Mouse (Mus musculus): ENCODE measurements around the gene a. TPM values are rescaled to one million over a fixed set of nuclear protein-coding genes. Genes with fewer than 3 reads are reported as not detected.

The a gene
- polyA plus RNA-seq, 1 experiment from 2014 or later: not detected

DNA sequence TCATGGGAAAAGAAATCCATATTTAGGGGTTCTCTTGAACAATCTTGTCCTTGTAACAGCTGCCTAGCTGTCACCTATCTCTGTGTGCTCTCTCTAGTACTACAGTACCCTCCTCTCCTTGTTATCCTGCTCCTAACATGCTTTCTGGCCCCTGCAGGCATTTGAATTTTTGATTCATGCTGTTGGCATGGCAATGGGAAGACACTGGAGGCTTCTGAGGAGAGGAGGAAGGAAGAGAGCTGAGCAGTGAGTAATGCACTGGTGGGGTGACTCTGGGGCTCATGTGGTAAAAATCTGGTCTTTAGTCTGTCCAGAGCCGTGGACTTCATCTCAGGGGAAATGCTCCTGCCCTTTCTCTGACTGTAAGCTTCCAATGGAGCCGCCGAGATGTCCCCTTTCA lies 5.9 kb upstream of the a start:
- 49% methylated on average over 3 of the region's 3 CpGs for WGBS
- Histone ChIP-seq H3K27ac (replicated peaks in 1 of 2; ENCODE audit: control insufficient read depth in 1 of 2, insufficient read depth in 1 of 2, low read depth in 2 of 2, low read length in 2 of 2) (no peak overlapping the region), H3K4me1 (ENCODE audit: control insufficient read depth in 2 of 2, insufficient read depth in 2 of 2, low read length in 2 of 2) (peaks cover 0 to 3% of the 10 kb centered on the region in 2 experiments; a peak in 1 of 4 replicates), H3K36me3 (ENCODE audit: control insufficient read depth, insufficient read depth, low read length) (no peaks in the 10 kb centered on the region), H3K9ac (ENCODE audit: low read length) (0 out of 2 replicates have a peak overlapping the region, but pooled peaks have one; percentile 8), H3K27me3 (ENCODE audit: control insufficient read depth, insufficient read depth, low read length) (no peaks in the 10 kb centered on the region), H3K4me3 (ENCODE audit: control insufficient read depth in 1 of 2, insufficient read depth in 1 of 2, low read depth in 1 of 2, low read length in 2 of 2) (no peak overlapping the region), H3K9me3 (ENCODE audit: control insufficient read depth, low read length) (no peaks in the 10 kb centered on the region), H3K4me2 (ENCODE audit: low read length) (no peak overlapping the region)
- no peak for ATAC-seq (ENCODE audit: insufficient number of reproducible peaks, insufficient read depth, low FRiP score, low read depth)

DNA sequence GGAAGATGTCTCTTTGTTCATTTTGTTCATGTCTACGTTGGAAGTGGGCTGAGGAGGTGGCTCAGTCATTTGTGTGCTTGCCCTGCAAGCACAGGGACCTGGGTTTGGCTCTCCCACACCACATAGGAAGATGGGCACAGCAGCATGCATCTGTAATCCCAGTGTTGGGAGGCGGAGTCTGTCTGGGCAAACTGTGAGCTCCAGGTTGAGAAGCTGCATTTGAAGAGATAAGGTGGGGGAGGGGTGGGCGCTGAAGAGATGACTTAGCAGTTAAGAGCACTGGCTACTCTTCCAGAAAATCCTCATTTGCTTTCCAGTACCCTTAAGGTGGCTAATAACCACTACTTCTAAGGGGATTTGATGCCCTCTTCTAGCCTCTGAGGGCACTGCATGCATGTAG lies 5.0 kb upstream of the a start:
- Histone ChIP-seq H3K27me3 (ENCODE audit: control insufficient read depth, insufficient read depth, low read length) (no peaks in the 10 kb centered on the region), H3K36me3 (ENCODE audit: control insufficient read depth, insufficient read depth, low read length) (no peaks in the 10 kb centered on the region), H3K9ac (ENCODE audit: low read length) (no peak overlapping the region), H3K4me3 (ENCODE audit: control insufficient read depth in 1 of 2, insufficient read depth in 1 of 2, low read depth in 1 of 2, low read length in 2 of 2) (no peak overlapping the region), H3K4me2 (ENCODE audit: low read length) (no peak overlapping the region), H3K27ac (replicated peaks in 1 of 2; ENCODE audit: control insufficient read depth in 1 of 2, insufficient read depth in 1 of 2, low read depth in 2 of 2, low read length in 2 of 2) (no peak overlapping the region), H3K4me1 (ENCODE audit: control insufficient read depth in 2 of 2, insufficient read depth in 2 of 2, low read length in 2 of 2) (peaks cover 0 to 3% of the 10 kb centered on the region in 2 experiments; a peak in 1 of 4 replicates), H3K9me3 (ENCODE audit: control insufficient read depth, low read length) (no peaks in the 10 kb centered on the region)
- 46% methylated on average over 3 of the region's 3 CpGs for WGBS
- ATAC-seq (ENCODE audit: insufficient number of reproducible peaks, insufficient read depth, low FRiP score, low read depth): no peak

DNA sequence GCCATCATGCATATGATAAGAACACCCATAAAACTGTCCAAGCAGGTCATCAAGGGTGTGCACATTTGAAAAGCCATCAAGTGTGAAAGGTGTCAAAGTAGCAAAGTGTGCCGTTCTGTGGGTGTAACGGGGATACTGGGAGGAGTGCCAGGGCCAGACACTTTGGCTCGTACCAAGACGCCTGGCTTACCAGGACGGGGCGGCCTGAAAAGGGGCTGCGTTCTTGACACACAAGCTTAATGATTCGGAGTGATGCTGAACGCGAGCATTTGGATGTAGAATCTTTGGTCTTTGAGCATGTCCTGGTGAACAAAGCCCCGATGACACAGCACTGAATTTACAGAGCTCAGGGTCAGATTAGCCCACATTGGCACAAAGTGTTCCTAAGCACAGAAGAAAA lies 4.4 kb upstream of the a start:
- Histone ChIP-seq H3K27me3 (ENCODE audit: control insufficient read depth, insufficient read depth, low read length) (no peaks in the 10 kb centered on the region), H3K27ac (replicated peaks in 1 of 2; ENCODE audit: control insufficient read depth in 1 of 2, insufficient read depth in 1 of 2, low read depth in 2 of 2, low read length in 2 of 2) (no peak overlapping the region), H3K4me3 (ENCODE audit: control insufficient read depth in 1 of 2, insufficient read depth in 1 of 2, low read depth in 1 of 2, low read length in 2 of 2) (no peak overlapping the region), H3K4me2 (ENCODE audit: low read length) (no peak overlapping the region), H3K9me3 (ENCODE audit: control insufficient read depth, low read length) (no peaks in the 10 kb centered on the region), H3K9ac (ENCODE audit: low read length) (no peak overlapping the region), H3K4me1 (ENCODE audit: control insufficient read depth in 2 of 2, insufficient read depth in 2 of 2, low read length in 2 of 2) (peaks cover 0 to 3% of the 10 kb centered on the region in 2 experiments; a peak in 1 of 4 replicates), H3K36me3 (ENCODE audit: control insufficient read depth, insufficient read depth, low read length) (no peaks in the 10 kb centered on the region)
- 77% methylated on average over 11 of the region's 11 CpGs for WGBS
- ATAC-seq (ENCODE audit: insufficient number of reproducible peaks, insufficient read depth, low FRiP score, low read depth): no peak

DNA sequence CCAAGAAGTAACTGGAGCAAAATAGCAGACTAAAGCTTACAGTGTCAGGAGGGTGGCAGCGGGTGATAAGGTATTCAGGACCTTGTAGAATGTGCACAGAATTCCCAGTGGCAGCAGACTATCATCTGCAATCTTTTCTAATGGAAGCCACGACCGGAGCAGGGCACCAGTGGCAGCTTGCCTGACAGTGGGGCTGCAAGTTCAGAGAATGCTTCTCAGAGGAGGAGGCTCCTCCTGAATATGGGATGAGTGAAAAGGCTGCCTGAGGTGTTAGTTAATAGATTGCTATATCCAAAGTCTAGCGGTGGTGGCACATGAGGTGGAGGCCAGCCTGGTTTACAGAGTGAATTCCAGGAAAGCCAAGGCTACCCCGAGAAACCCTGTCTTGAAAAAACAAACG lies 1.8 kb upstream of the a start:
- H3K36me3 ChIP-seq (ENCODE audit: control insufficient read depth, insufficient read depth, low read length): no peaks in the 10 kb centered on the region
- H3K4me1 ChIP-seq (ENCODE audit: control insufficient read depth in 2 of 2, insufficient read depth in 2 of 2, low read length in 2 of 2): peaks cover 5 to 19% of the 10 kb centered on the region in 2 experiments
- no peak overlapping the region for H3K4me3 ChIP-seq (ENCODE audit: control insufficient read depth in 1 of 2, insufficient read depth in 1 of 2, low read depth in 1 of 2, low read length in 2 of 2)
- no peak overlapping the region for H3K27ac ChIP-seq (replicated peaks in 1 of 2; ENCODE audit: control insufficient read depth in 1 of 2, insufficient read depth in 1 of 2, low read depth in 2 of 2, low read length in 2 of 2)
- no peak overlapping the region for H3K4me2 ChIP-seq (ENCODE audit: low read length)
- no peaks in the 10 kb centered on the region for H3K27me3 ChIP-seq (ENCODE audit: control insufficient read depth, insufficient read depth, low read length)
- ATAC-seq (ENCODE audit: insufficient number of reproducible peaks, insufficient read depth, low FRiP score, low read depth): no peak
- no peak overlapping the region for H3K9ac ChIP-seq (ENCODE audit: low read length)
- WGBS: 59% methylated on average over 6 of the region's 6 CpGs
- no peaks in the 10 kb centered on the region for H3K9me3 ChIP-seq (ENCODE audit: control insufficient read depth, low read length)

DNA sequence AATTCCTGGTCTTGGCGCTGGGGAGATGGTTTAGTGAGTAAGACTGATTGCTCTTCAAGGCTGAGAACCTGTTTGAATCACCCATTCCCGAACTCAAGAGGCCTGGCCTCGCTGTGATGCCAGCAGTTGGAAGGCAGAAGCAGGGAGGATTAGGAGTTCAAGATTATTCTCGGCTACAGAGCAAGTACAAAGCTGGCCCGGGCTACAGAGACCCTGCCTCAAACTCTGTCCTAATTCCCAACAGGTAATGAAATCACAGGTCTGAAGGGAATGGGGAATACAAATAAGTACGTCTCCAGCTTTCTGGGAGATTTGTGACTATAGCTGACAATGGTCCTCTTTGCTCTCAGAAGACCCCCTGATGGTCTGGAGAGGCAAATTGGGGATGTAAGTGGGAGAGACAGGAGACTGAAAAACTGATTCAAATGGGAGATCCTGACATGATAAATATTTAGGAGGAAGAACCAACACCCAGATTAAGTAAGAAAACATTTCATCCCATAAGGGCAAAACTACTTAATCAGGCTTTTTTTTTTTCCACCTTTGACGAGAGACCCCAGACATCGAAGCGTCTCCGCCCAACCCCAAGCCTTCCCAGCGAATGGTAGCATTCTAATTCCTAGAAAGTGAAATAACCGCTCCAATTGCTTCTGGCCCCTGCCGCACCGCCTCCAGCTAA lies 1.1 kb upstream of the a start:
- H3K9me3 ChIP-seq (ENCODE audit: control insufficient read depth, low read length): no peaks in the 10 kb centered on the region

DNA sequence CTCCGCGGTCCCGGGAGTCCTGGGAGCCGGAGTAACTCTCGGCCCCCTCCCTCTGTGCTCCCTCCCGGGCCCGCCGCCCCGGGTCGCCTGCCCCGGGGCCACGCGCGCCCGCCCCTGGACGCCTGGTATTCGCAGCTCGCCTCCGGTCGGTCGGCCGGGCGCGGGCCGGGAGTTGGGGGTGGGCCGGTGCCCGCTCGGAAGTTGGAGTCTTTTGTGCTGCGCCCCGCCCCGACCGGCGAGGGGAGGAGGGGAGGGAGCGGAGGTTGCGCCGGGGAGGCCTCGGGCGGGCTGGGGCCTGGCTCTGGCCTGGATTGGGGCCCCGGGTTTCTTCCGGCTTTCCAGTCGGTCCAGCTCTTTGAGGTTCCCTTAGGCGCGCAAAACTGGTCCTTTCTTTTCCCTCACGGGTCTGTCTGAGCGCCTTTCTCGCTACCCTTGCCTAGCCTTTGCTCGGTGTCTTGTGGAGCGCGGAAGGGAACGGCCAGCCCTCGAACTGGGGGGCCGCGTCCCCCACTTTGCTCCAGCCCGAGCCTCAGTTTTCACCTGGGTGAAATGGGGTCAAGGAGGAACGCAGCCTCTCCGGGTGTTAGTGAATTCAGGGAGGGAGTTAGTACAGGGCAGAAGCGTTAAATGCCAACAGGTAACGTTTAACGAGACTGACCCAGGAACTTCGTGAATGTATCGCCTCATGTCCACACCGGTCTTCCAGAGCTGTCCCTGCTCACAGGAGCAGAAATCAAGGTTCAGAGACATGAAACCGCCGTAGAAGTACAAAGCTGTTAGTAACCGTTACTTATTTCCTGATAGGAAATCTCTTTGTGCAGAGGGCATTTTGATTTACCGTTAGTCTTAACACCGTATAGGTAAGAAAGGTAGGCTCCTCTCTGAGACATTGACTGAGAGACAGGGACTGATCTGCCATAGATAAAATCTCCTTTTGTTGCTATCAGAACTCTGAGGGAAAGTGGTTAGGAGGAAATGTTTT lies 750 bp downstream of the a start:
- peak; percentile 57 for ATAC-seq (ENCODE audit: insufficient number of reproducible peaks, insufficient read depth, low FRiP score, low read depth)
- peak overlapping the region; percentile 81 for H3K4me2 ChIP-seq (ENCODE audit: low read length)
- peak overlapping the region; percentile 90 to 91 for H3K4me3 ChIP-seq (ENCODE audit: control insufficient read depth in 1 of 2, insufficient read depth in 1 of 2, low read depth in 1 of 2, low read length in 2 of 2)
- H3K9me3 ChIP-seq (ENCODE audit: control insufficient read depth, low read length): no peaks in the 10 kb centered on the region
- under 1% methylated on average over 57 of the region's 67 CpGs for WGBS
- no peaks in the 10 kb centered on the region for H3K36me3 ChIP-seq (ENCODE audit: control insufficient read depth, insufficient read depth, low read length)
- peak overlapping the region; percentile 96 to 98 for H3K27ac ChIP-seq (replicated peaks in 1 of 2; ENCODE audit: control insufficient read depth in 1 of 2, insufficient read depth in 1 of 2, low read depth in 2 of 2, low read length in 2 of 2)
- peaks cover 2 to 43% of the 10 kb centered on the region in 2 experiments; a peak in 3 of 4 replicates for H3K4me1 ChIP-seq (ENCODE audit: control insufficient read depth in 2 of 2, insufficient read depth in 2 of 2, low read length in 2 of 2)
- H3K9ac ChIP-seq (ENCODE audit: low read length): peak overlapping the region; percentile 97
- no peaks in the 10 kb centered on the region for H3K27me3 ChIP-seq (ENCODE audit: control insufficient read depth, insufficient read depth, low read length)

More for the DNA sequence above, 1.1 kb upstream of the a start:
- ATAC-seq (ENCODE audit: insufficient number of reproducible peaks, insufficient read depth, low FRiP score, low read depth): no peak
- H3K27ac ChIP-seq (replicated peaks in 1 of 2; ENCODE audit: control insufficient read depth in 1 of 2, insufficient read depth in 1 of 2, low read depth in 2 of 2, low read length in 2 of 2): peak overlapping the region; percentile 5 to 18; a peak in 3 of 4 replicates
- H3K9ac ChIP-seq (ENCODE audit: low read length): peak overlapping the region; percentile 42
- WGBS: 7% methylated on average over 14 of the region's 14 CpGs
- peaks cover 5 to 26% of the 10 kb centered on the region in 2 experiments for H3K4me1 ChIP-seq (ENCODE audit: control insufficient read depth in 2 of 2, insufficient read depth in 2 of 2, low read length in 2 of 2)
- H3K36me3 ChIP-seq (ENCODE audit: control insufficient read depth, insufficient read depth, low read length): no peaks in the 10 kb centered on the region
- H3K27me3 ChIP-seq (ENCODE audit: control insufficient read depth, insufficient read depth, low read length): no peaks in the 10 kb centered on the region
- peak overlapping the region; percentile 32 to 52 for H3K4me3 ChIP-seq (ENCODE audit: control insufficient read depth in 1 of 2, insufficient read depth in 1 of 2, low read depth in 1 of 2, low read length in 2 of 2)
- peak overlapping the region; percentile 57 for H3K4me2 ChIP-seq (ENCODE audit: low read length)

DNA sequence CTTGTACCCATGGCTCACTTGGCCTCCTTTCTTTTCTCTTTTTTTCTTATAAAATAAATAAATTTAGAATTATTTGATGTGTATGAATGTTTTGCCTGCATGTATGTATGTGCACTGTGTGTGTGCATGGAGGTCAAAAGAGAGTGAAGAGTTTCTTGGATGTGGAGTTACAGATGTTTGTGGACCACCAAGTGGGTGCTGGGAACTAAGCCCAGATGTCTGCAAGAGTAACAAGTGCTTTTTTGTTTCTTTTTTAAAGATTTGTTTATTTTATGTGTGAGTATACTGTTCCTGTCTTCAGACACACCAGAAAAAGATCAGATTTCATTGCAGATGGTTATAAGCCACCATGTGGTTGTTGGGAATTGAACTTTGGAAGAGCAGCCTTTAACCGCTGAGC lies 12.2 kb downstream of the a start:
- Histone ChIP-seq H3K36me3 (ENCODE audit: control insufficient read depth, insufficient read depth, low read length) (0 out of 2 replicates have a peak, but pooled peaks cover 4% of the 10 kb centered on the region), H3K4me1 (ENCODE audit: control insufficient read depth in 2 of 2, insufficient read depth in 2 of 2, low read length in 2 of 2) (peaks cover 5 to 34% of the 10 kb centered on the region in 2 experiments), H3K27me3 (ENCODE audit: control insufficient read depth, insufficient read depth, low read length) (no peaks in the 10 kb centered on the region), H3K4me3 (ENCODE audit: control insufficient read depth in 1 of 2, insufficient read depth in 1 of 2, low read depth in 1 of 2, low read length in 2 of 2) (no peak overlapping the region), H3K9ac (ENCODE audit: low read length) (no peak overlapping the region), H3K4me2 (ENCODE audit: low read length) (no peak overlapping the region), H3K9me3 (ENCODE audit: control insufficient read depth, low read length) (no peaks in the 10 kb centered on the region), H3K27ac (replicated peaks in 1 of 2; ENCODE audit: control insufficient read depth in 1 of 2, insufficient read depth in 1 of 2, low read depth in 2 of 2, low read length in 2 of 2) (no peak overlapping the region)
- no peak for ATAC-seq (ENCODE audit: insufficient number of reproducible peaks, insufficient read depth, low FRiP score, low read depth)
- 93% methylated on average over 1 of the region's 1 CpGs for WGBS
